Mouse (Mus musculus): ENCODE data around the gene Vps72. TPM values are rescaled to one million over a fixed set of nuclear protein-coding genes. Genes with fewer than 3 reads are reported as not detected.
"Not testable (repeated sequence)": the region's sequence is repeated elsewhere in the genome, so short reads cannot be mapped to it uniquely, and the experiment has no call there.

Gene Vps72
- total RNA-seq (2021): 10 to 100 TPM; 89.3 to 93.0 TPM
- long read RNA-seq, experiment 1, transcript Vps72-201 (6 exons, 1,456 nt): major isoform, 56 of 68 reads
- long read RNA-seq, experiment 1, partial matches to known transcripts: 10 of 68 reads
- long read RNA-seq, experiment 1, other reads (novel, unspliced or antisense): 2 of 68 reads
- long read RNA-seq, experiment 2, transcript Vps72-201 (6 exons, 1,456 nt): major isoform, 80 of 98 reads
- long read RNA-seq, experiment 2, partial matches to known transcripts: 5 of 98 reads
- long read RNA-seq, experiment 2, other reads (novel, unspliced or antisense): 12 of 98 reads

- DNase-seq (ENCODE audit: low spot score in 2 of 2): peak; percentile 49 to 79
Observed at GRCm38 (mm10) chr3:95110911-95111726, at the start of gene Vps72. TSS of gene Vps72 (plus strand) at chr3:95111022.

- no peak for DNase-seq (ENCODE audit: low spot score in 2 of 2)
Observed at GRCm38 (mm10) chr3:95063741-95064140, 47.1 kb upstream of the Vps72 start.

- no peak for DNase-seq (ENCODE audit: low spot score in 2 of 2)
Observed at GRCm38 (mm10) chr3:95065553-95065952, 45.3 kb upstream of the Vps72 start.

- DNase-seq (ENCODE audit: low spot score in 2 of 2): no peak
Observed at GRCm38 (mm10) chr3:95066095-95066494, 44.7 kb upstream of the Vps72 start.

- no peak for DNase-seq (ENCODE audit: low spot score in 2 of 2)
Observed at GRCm38 (mm10) chr3:95066570-95066969, 44.3 kb upstream of the Vps72 start.

- DNase-seq (ENCODE audit: low spot score in 2 of 2): no peak
Observed at GRCm38 (mm10) chr3:95071606-95072005, 39.2 kb upstream of the Vps72 start.

GRCm38 (mm10) chr3:95088071-95088470 is 22.8 kb upstream of the Vps72 start:
- DNase-seq (ENCODE audit: low spot score in 2 of 2): no peak

GRCm38 (mm10) chr3:95100854-95101253 is 10.0 kb upstream of the Vps72 start:
- no peak for DNase-seq (ENCODE audit: low spot score in 2 of 2)

GRCm38 (mm10) chr3:95105121-95105520 is 5.7 kb upstream of the Vps72 start:
- no peak for DNase-seq (ENCODE audit: low spot score in 2 of 2)

- no peak for DNase-seq (ENCODE audit: low spot score in 2 of 2)
Observed at GRCm38 (mm10) chr3:95105586-95106337, 5.1 kb upstream of the Vps72 start.

GRCm38 (mm10) chr3:95106338-95107117 is 4.3 kb upstream of the Vps72 start, which contains the start of gene Pip5k1a:
TSS of gene Pip5k1a (minus strand) at chr3:95106930.
- peak; percentile 83 to 95 for DNase-seq (ENCODE audit: low spot score in 2 of 2)

GRCm38 (mm10) chr3:95107308-95107707 is 3.5 kb upstream of the Vps72 start:
- DNase-seq (ENCODE audit: low spot score in 2 of 2): not testable (repeated sequence)

- DNase-seq (ENCODE audit: low spot score in 2 of 2): no peak
Observed at GRCm38 (mm10) chr3:95107898-95108297, 2.9 kb upstream of the Vps72 start.

- no peak for DNase-seq (ENCODE audit: low spot score in 2 of 2)
Observed at GRCm38 (mm10) chr3:95112760-95113159, 1.9 kb downstream of the Vps72 start.

- DNase-seq (ENCODE audit: low spot score in 2 of 2): no peak
Observed at GRCm38 (mm10) chr3:95117751-95118150, 6.9 kb downstream of the Vps72 start.

- DNase-seq (ENCODE audit: low spot score in 2 of 2): no peak
Observed at GRCm38 (mm10) chr3:95121580-95121979, 10.8 kb downstream of the Vps72 start.

- no peak for DNase-seq (ENCODE audit: low spot score in 2 of 2)
Observed at GRCm38 (mm10) chr3:95124246-95124645, 13.4 kb downstream of the Vps72 start, which contains the start of gene Tmod4. TSS of gene Tmod4 (plus strand) at chr3:95124476.

GRCm38 (mm10) chr3:95124972-95125371 is 14.2 kb downstream of the Vps72 start:
- DNase-seq (ENCODE audit: low spot score in 2 of 2): peak in 1 of 2 experiments; percentile 55

GRCm38 (mm10) chr3:95129226-95129651 is 18.4 kb downstream of the Vps72 start:
- no peak for DNase-seq (ENCODE audit: low spot score in 2 of 2)

GRCm38 (mm10) chr3:95130081-95130480 is 19.3 kb downstream of the Vps72 start:
- DNase-seq (ENCODE audit: low spot score in 2 of 2): no peak

GRCm38 (mm10) chr3:95132389-95132788 is 21.6 kb downstream of the Vps72 start:
- not testable (repeated sequence) for DNase-seq (ENCODE audit: low spot score in 2 of 2)
